Mouse (Mus musculus) testis, adult 2 months (tissue): ENCODE results near the gene 9930022D16Rik.

Experiments
- CTCF ChIP-seq: fragments of 200-500 bp; IDR thresholded peaks from 2 replicates; pipeline ENCODE4 v1.5.1; 2012; ENCODE audit warnings: low read depth, mild to moderate bottlenecking, inconsistent platforms, low read length, moderate library complexity; ENCODE audit not compliant: control insufficient read depth, insufficient read depth, insufficient replicate concordance
- POLR2A ChIP-seq: fragments of 200-500 bp; IDR thresholded peaks from 2 replicates; pipeline ENCODE4 v1.6.1; 2012; ENCODE audit warnings: low read depth, mild to moderate bottlenecking, inconsistent platforms, low read length, moderate library complexity; ENCODE audit not compliant: control insufficient read depth

GRCm38 (mm10) chr11:109391760-109392159 lies 22.0 kb upstream of the 9930022D16Rik start:
- TF ChIP-seq CTCF (no peak), POLR2A (no peak)
